Mouse (Mus musculus) neural tube, embryonic 15.5 days (tissue): ENCODE data around the gene Cops3. TPM values are rescaled to one million over a fixed set of nuclear protein-coding genes. Genes with fewer than 3 reads are reported as not detected.

Source experiments
- ATAC-seq: fragments of 200-750 bp; cut with Nextera tagmentation; 2 replicates; pipeline ENCODE4 v1.8.0; 2017; ENCODE audit warnings: mild to moderate bottlenecking, moderate TSS enrichment, moderate library complexity; ENCODE audit not compliant: low FRiP score
- H3K27ac ChIP-seq: fragments of 300-500 bp; sonication (generic); replicated peaks from 2 replicates; pipeline ENCODE4 v1.5.1; 2015; ENCODE audit warnings: mild to moderate bottlenecking, inconsistent platforms
- H3K27me3 ChIP-seq: fragments of 300-500 bp; sonication (generic); replicated peaks from 2 replicates; pipeline ENCODE4 v1.6.1; 2015; ENCODE audit warnings: inconsistent platforms
- H3K36me3 ChIP-seq: fragments of 300-500 bp; sonication (generic); 2 replicates; pipeline ENCODE4 v1.6.1; 2015; ENCODE audit warnings: inconsistent platforms
- H3K4me1 ChIP-seq: fragments of 300-500 bp; sonication (generic); 2 replicates; pipeline ENCODE4 v1.6.1; 2015; ENCODE audit warnings: inconsistent platforms
- H3K4me2 ChIP-seq: fragments of 300-500 bp; sonication (generic); 2 replicates; pipeline ENCODE4 v1.6.1; 2015; ENCODE audit warnings: inconsistent platforms, mild to moderate bottlenecking, moderate library complexity
- H3K4me3 ChIP-seq: fragments of 300-500 bp; sonication (generic); replicated peaks from 2 replicates; pipeline ENCODE4 v1.5.1; 2015; ENCODE audit warnings: mild to moderate bottlenecking, inconsistent platforms
- H3K9ac ChIP-seq: fragments of 300-500 bp; sonication (generic); replicated peaks from 2 replicates; pipeline ENCODE4 v1.6.1; 2015; ENCODE audit warnings: mild to moderate bottlenecking, inconsistent platforms
- H3K9me3 ChIP-seq: fragments of 300-500 bp; sonication (generic); replicated peaks from 2 replicates; pipeline ENCODE4 v1.6.1; 2016; ENCODE audit warnings: inconsistent platforms
- WGBS: fragments of 180-500 bp; shearing (Covaris S2); methylation state at CpG from one replicate; pipeline ENCODE4 v1.1.7; 2015; ENCODE audit warnings: mixed read lengths; 5-methylcytosine and 5-hydroxymethylcytosine counted together
- polyA plus RNA-seq: library from polyadenylated mRNA; unstranded; fragments of >200 nt; fragmentation: Nextera tagmentation; extraction: Ambion mirVana; gene quantifications from 2 replicates; pipeline ENCODE4 v1.2.1, GENCODE M21; 2015

The Cops3 gene
- polyA plus RNA-seq, 1 experiment from 2014 or later: 195 TPM

DNA sequence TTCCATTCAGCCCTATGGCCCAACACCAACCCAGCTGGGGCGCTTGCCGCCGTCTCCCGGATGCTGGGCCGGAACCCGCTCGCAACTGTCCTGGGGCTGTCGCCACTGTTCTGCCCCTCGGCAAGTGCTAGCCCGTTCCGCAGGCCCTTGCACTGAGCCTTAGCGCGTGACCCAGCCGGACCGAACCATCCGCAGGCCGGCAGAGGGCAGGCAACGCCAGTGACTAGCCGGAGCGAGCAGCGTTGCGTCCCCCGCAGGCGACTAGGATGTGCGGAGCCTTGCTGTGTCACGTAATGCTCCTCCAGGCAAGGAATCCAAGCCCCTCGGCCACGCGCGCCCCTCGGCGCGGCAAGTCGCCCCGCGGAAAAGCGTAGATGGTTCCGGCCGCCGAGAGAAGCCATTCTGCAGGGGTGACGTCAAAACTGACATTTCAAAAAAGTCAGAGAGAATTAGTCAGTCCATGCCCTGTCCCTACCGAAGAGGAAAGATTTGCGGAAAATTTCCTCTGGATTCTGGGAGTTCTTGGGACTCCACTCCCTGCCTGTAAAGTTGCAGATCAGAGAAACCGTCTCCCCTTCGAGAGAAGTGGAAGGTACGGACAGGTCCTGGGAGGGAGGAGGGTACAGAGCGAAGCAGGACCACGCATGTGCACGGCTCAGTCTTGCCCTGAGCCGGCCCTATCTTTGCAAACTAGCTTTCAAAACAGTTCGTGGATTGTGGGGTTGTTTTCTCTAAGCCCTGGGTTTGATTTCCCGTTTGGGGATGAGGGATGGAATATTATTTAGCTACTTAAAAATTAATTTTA is 29.8 kb downstream of the Cops3 start, which contains the start of gene Flcn:
Flcn (minus strand) TSS at position 347 of the 805 bp plus-strand sequence.
- WGBS: under 1% methylated on average over 52 of the region's 52 CpGs
- ATAC-seq: peak; percentile 98
- Histone ChIP-seq H3K4me3 (peak within 1 kb of the TSS; percentile 61), H3K4me1 (peaks cover 34% of the 10 kb centered on the region), H3K4me2 (peak within 1 kb of the TSS; percentile 83), H3K27ac (peak within 1 kb of the TSS; percentile 100), H3K27me3 (no peaks in the 10 kb centered on the region), H3K36me3 (peaks cover 29% of the 10 kb centered on the region), H3K9me3 (no peaks in the 10 kb centered on the region), H3K9ac (peak within 1 kb of the TSS; percentile 69)

DNA sequence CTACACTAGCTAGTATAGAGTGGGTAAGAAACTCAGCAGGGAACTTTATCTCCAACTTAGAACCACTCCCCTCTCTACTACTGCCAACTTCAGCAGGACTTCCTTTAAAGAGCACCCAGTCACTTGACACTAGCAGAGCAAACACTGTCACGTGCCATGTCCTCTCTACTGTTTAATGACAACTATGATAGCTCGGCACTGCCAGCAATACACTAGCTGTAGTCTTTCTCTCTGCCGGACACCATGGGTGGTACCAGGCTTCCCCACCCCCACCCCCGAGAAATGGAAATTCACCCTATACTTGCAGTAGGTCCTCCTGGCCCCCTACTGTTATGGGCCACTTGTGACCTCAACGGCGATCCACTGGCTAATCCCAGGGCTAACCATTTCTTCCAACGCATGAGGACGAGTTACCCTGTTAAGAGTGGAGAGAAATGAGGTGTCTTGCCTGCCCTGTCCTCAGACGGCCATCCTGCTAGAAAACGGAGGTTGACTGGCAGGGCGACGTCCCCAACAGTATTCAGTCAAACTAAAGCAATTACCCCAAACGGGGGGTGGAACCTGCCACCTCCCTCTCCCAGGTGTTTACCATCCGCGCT is 30.5 kb downstream of the Cops3 start:
- under 1% methylated on average over 15 of the region's 15 CpGs for WGBS
- Histone ChIP-seq H3K27me3 (no peaks in the 10 kb centered on the region), H3K4me2 (peak overlapping the region; percentile 83), H3K9me3 (no peaks in the 10 kb centered on the region), H3K4me3 (peak overlapping the region; percentile 61), H3K27ac (peak overlapping the region; percentile 100), H3K36me3 (peaks cover 36% of the 10 kb centered on the region), H3K4me1 (peaks cover 34% of the 10 kb centered on the region), H3K9ac (peak overlapping the region; percentile 69)
- ATAC-seq: peak; percentile 18; the same call in 1 of the 2 replicates

DNA sequence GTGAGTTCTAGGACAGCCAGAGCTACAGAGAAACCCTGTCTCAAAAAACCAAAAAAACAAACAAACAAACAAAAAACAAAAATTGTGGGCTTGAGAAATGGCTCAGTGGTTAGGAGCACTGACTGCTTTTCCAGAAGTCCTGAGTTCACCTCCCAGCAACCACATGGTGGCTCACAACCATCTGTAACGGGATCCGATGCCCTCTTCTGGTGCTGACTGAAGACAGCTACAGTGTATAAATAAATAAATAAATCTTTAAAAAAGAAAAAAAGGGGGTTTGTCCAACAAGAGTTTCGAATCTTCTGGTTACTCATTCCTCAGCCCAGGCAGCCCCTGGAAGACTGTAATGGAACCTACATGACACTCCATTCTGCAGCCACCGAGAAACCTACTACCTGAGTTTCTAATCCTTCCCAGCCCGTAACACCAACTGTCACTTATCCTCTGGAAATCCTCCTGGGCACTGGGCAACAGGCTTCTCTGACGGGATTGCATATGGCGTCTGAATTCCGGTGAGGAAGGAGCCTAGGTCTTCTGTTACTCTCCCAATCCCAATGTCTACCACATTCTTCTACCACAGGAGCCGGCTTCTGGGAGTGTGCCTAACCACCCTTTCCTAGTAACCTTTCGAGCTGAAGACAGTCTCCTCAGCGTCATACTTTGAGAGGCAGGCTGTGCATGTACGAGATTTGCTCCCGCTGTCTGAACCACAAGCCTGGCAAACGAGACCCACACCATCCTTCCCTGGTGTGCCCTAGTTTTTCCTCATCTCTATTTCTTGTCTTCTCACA is 31.3 kb downstream of the Cops3 start:
- peaks cover 43% of the 10 kb centered on the region for H3K36me3 ChIP-seq
- WGBS: 69% methylated on average over 14 of the region's 14 CpGs
- H3K9ac ChIP-seq: peak overlapping the region; percentile 69; the same call in 1 of the 2 replicates
- H3K27ac ChIP-seq: no peak overlapping the region
- peak overlapping the region; percentile 83 for H3K4me2 ChIP-seq
- no peak for ATAC-seq
- no peaks in the 10 kb centered on the region for H3K9me3 ChIP-seq
- peak overlapping the region; percentile 61 for H3K4me3 ChIP-seq
- H3K4me1 ChIP-seq: peaks cover 34% of the 10 kb centered on the region
- no peaks in the 10 kb centered on the region for H3K27me3 ChIP-seq

DNA sequence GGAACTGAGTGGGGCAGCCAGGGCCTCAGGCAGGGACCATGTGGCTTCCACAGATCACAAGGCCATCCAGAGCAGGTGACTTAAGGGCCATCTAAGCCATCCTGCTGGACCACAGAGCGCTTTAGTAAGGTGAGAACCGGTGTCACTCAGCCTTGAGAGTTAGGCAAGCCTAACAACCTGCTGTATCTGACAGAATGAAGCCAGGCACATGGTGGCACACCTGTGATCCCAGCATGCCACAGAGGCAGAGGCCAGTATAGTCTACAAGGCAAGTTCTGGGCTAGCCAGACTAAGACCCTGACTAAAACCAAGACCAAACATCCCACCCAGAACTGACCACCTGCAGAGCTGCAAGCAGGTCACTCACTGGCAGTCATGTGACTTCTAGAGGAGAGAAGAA is 34.0 kb downstream of the Cops3 start:
- Histone ChIP-seq H3K27me3 (no peaks in the 10 kb centered on the region), H3K9me3 (no peaks in the 10 kb centered on the region), H3K9ac (no peak overlapping the region), H3K36me3 (peaks cover 69% of the 10 kb centered on the region), H3K4me2 (no peak overlapping the region), H3K27ac (no peak overlapping the region), H3K4me3 (no peak overlapping the region), H3K4me1 (peaks cover 30% of the 10 kb centered on the region)
- ATAC-seq: no peak
- 96% methylated on average over 2 of the region's 2 CpGs for WGBS

DNA sequence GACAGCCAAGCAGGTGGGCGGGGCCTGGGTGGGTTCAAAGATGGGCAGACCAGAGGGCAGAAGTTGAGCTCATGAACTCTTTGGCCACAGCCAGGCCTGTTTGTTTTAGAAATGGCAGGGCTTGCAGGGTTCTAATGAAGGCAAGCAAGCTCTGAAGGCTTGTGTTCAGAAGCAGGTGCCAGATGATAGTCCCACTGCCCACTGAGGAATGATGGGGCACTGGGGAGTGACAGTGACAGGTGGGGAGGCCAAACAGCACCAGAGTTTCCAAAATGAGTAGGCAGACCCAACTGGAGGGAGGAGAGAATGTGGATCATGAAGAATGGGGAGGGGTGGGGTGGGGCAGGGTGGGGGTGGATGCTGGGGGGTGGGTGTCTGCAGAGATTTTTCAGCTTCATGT is 34.4 kb downstream of the Cops3 start:
- Histone ChIP-seq H3K4me3 (no peak overlapping the region), H3K27me3 (no peaks in the 10 kb centered on the region), H3K9me3 (no peaks in the 10 kb centered on the region), H3K36me3 (peaks cover 73% of the 10 kb centered on the region), H3K4me2 (no peak overlapping the region), H3K9ac (no peak overlapping the region), H3K4me1 (peaks cover 27% of the 10 kb centered on the region), H3K27ac (no peak overlapping the region)
- no peak for ATAC-seq
- WGBS: 100% methylated on average over 1 of the region's 1 CpGs

DNA sequence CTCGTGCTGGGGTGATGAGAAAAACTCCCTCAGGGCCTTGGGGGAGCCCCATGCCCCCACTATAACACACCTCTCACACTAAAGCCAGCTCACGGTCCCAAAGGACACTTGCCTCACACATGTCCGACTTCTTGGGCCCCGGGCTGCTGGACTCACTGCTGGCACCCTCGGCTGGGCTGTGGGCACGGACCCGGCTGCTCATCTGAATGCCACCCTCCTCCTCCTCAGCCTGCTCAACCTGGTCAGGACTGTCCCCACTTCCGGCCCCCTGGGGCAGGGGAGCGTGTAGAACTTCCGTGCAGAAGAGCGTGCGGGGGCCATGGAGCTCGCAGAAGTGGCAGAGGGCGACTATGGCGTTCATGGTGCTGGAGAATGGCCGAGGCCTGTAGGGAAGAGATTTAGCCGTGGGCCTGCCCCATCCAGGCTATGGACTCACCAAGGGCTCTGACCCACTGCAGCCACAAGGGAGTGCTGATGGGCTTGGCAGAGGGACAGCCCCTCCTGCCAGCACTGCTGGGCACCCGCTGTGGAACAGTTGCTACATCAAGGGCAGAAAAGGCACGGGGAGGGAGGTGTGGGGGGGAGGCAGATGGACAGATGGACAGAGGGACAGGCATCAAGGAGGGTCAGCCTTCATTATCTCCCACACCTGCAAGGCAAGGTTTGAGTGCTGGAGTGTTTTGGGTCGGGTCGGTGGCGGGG is 35.1 kb downstream of the Cops3 start:
- H3K4me1 ChIP-seq: peaks cover 27% of the 10 kb centered on the region
- H3K4me3 ChIP-seq: no peak overlapping the region
- H3K9me3 ChIP-seq: no peaks in the 10 kb centered on the region
- H3K27me3 ChIP-seq: no peaks in the 10 kb centered on the region
- 92% methylated on average over 22 of the region's 22 CpGs for WGBS
- peaks cover 80% of the 10 kb centered on the region for H3K36me3 ChIP-seq
- no peak overlapping the region for H3K4me2 ChIP-seq
- H3K9ac ChIP-seq: no peak overlapping the region
- ATAC-seq: no peak
- no peak overlapping the region for H3K27ac ChIP-seq

DNA sequence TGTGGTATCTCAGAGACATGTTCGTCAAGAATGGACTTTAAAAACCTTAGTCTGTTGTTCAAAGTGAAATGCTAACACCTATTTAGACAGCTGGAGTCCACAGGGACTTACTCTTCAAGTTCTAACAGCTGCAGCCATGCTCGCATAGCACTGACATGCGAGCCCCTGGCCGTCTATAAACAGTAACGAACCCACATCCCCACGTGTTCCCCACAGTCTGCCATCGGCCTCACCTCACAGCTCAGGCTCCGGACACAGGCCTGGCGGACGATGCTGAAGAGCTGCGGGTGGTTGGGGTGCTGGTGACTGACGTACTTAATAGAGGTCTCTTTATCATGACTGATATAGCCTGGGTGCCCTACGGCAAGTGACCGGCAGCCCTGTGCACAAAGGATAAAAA is 36.1 kb downstream of the Cops3 start:
- 89% methylated on average over 14 of the region's 14 CpGs for WGBS
- Histone ChIP-seq H3K27ac (no peak overlapping the region), H3K27me3 (no peaks in the 10 kb centered on the region), H3K4me3 (no peak overlapping the region), H3K9me3 (no peaks in the 10 kb centered on the region), H3K4me2 (no peak overlapping the region), H3K4me1 (peaks cover 19% of the 10 kb centered on the region), H3K9ac (no peak overlapping the region), H3K36me3 (peaks cover 90% of the 10 kb centered on the region)
- no peak for ATAC-seq

DNA sequence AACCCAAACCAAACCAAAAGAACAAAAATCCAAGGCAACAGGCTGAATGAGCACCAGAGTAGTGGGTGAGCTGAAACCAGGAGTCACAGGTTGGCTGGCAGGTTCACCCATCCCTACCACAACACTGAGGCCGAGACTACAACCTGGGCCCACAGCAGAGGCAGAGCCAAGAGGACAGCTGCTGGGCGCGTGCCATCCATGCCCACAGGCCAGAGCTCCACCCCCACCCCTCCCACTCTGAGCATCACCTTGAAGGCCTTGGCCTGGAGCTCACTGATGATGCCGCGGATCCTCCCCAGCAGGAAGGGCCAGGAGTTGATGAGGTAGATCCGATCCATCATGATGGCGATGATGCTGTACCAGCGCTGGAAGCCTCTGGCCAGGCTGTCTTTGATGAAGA is 37.8 kb downstream of the Cops3 start:
- Histone ChIP-seq H3K4me3 (no peak overlapping the region), H3K27me3 (no peaks in the 10 kb centered on the region), H3K4me1 (peaks cover 4% of the 10 kb centered on the region; the same call in 1 of the 2 replicates), H3K9ac (no peak overlapping the region), H3K27ac (no peak overlapping the region), H3K9me3 (no peaks in the 10 kb centered on the region), H3K4me2 (no peak overlapping the region), H3K36me3 (peaks cover 96% of the 10 kb centered on the region)
- ATAC-seq: no peak
- WGBS: 99% methylated on average over 8 of the region's 8 CpGs

DNA sequence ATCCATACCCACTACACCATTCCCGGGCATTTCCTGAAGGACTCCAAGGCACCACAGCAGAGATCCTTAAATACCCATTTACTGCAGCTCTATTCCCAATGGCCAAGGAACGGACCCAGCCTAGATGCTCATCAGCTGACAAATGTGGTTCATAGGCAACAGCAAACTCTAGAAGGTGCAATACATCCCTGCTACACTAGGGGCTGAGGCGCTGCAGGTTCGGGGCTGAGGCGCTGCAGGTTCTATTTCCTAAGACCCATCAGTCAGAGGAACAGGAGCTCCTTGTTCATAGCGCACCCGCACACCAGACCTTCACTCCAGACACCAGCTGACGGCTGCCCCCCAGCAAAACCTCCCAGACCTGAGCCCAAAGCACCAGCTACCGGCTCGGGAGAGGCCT is 39.2 kb downstream of the Cops3 start:
- no peak overlapping the region for H3K4me3 ChIP-seq

DNA sequence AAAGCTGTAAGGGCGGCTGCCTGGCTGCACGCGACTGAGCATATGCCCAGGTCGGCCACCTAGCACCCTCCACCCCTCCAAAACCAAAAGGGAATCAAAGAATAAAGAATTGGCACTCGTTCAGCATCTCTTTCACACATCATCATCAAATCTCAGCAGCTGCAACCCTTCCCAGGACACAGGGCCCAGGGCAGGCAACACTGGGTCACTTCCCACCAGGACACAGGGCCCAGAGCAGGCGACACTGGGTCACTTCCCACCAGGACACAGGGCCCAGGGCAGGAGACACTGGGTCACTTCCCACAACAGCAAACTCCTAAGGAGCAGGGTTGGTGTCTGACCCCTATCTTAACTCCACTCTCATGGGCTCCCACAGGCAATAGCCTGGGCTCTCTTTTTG is 46.2 kb downstream of the Cops3 start:
- Histone ChIP-seq H3K36me3 (peaks cover 70% of the 10 kb centered on the region), H3K4me1 (no peaks in the 10 kb centered on the region), H3K27me3 (no peaks in the 10 kb centered on the region), H3K4me3 (no peak overlapping the region), H3K4me2 (no peak overlapping the region), H3K27ac (no peak overlapping the region), H3K9me3 (no peaks in the 10 kb centered on the region), H3K9ac (no peak overlapping the region)
- WGBS: 93% methylated on average over 6 of the region's 6 CpGs
- no peak for ATAC-seq

More for the DNA sequence above, 39.2 kb downstream of the Cops3 start:
- Histone ChIP-seq H3K4me2 (no peak overlapping the region), H3K9ac (no peak overlapping the region), H3K9me3 (no peaks in the 10 kb centered on the region), H3K36me3 (peaks cover 94% of the 10 kb centered on the region), H3K4me1 (no peaks in the 10 kb centered on the region), H3K27ac (no peak overlapping the region), H3K27me3 (no peaks in the 10 kb centered on the region)
- 96% methylated on average over 10 of the region's 10 CpGs for WGBS
- no peak for ATAC-seq

DNA sequence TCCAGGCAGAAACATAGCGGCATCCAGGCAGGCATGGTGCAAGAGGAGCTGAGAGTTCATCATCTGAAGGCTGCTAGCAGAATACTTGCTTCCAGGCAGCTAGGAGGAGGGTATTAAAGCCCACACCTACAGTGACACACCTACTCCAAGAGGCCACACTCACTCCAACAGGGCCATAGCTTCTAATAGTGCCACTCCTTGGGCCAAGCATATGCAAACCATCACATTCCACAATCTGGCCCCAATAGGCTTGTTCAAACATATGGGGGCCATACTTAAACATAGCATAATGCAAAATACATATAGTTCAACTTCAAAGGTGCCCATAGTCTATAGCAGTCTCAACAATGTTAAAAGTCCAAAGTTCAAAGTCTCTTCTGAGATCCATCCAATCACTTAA is 50.3 kb downstream of the Cops3 start:
- H3K4me1 ChIP-seq: peaks cover 10% of the 10 kb centered on the region
- H3K27ac ChIP-seq: no peak overlapping the region
- WGBS: 94% methylated on average over 1 of the region's 1 CpGs
- H3K9ac ChIP-seq: no peak overlapping the region
- no peaks in the 10 kb centered on the region for H3K27me3 ChIP-seq
- H3K4me3 ChIP-seq: no peak overlapping the region
- H3K4me2 ChIP-seq: no peak overlapping the region
- H3K9me3 ChIP-seq: no peaks in the 10 kb centered on the region
- H3K36me3 ChIP-seq: peaks cover 32% of the 10 kb centered on the region
- no peak for ATAC-seq
